Mouse (Mus musculus): ENCODE measurements around the gene Nfic.

DNA sequence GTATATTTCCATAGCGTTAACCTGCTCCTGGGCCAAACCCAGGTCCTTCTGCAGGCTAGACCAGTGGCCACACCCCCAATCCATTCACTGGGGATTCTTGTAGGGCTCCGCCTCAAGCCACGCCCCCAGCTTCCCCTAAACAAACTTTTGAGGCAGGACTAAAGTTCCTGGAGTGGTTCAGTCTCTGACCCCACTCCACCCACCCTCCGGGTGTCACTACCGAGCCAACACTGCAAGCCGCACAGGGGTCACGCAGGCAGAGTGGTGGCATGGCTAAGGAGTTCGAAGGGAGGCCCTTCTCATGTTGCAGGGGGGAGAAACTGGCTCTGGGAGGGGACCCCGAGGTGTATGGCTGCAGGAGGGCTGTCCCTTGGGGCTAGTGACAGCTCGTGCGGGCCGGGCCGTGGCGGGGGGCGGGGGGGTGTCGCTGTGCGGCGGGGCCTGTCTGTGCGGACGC lies 25.8 kb downstream of the Nfic start:
- TF ChIP-seq CTCF (IDR thresholded peaks at IDR 0.05; ENCODE audit: low read depth), result peak; percentile 19; the same call in 1 of the 2 replicates
- TF ChIP-seq EP300 (IDR thresholded peaks at IDR 0.05; ENCODE audit: low read depth), result no peak

Measured in liver, postnatal 0 days (tissue).